13 mouse cellular contexts compared by ENCODE assay signal in genomic region chr16:6098116-6098515, GRCm38 (mm10).
"Had no signal": no experiment of that assay in that cellular context is flagged by ENCODE, and none has a peak within 500 bp of the region (broad histone marks: within the 10 kb centered on the region; RNA-seq: fewer than 3 reads in every experiment).

No protein-coding gene starts in this region.

- H3K36me3 ChIP-seq: limb, embryonic 15.5 days; midbrain, embryonic 12.5 days; neural tube, embryonic 15.5 days had no signal

- H3K9me3 ChIP-seq: limb, embryonic 15.5 days; midbrain, embryonic 12.5 days; neural tube, embryonic 15.5 days had no signal

- H3K4me2 ChIP-seq: limb, embryonic 15.5 days; lung, embryonic 14.5 days; midbrain, embryonic 12.5 days; neural tube, embryonic 15.5 days had no signal

- H3K27ac ChIP-seq: hindbrain, postnatal 0 days; limb, embryonic 15.5 days; midbrain, embryonic 12.5 days; neural tube, embryonic 15.5 days had no signal

- H3K4me1 ChIP-seq: limb, embryonic 15.5 days had no signal

- ATAC-seq: hindbrain, postnatal 0 days had no signal

- H3K9ac ChIP-seq: limb, embryonic 15.5 days; lung, embryonic 14.5 days; midbrain, embryonic 12.5 days; neural tube, embryonic 15.5 days had no signal

- H3K27me3 ChIP-seq: limb, embryonic 15.5 days; neural tube, embryonic 15.5 days had no signal

- DNase-seq: kidney, adult 18-20 months; kidney, postnatal 25 days; layer of hippocampus, postnatal 36 days; lung, embryonic 14.5 days; lung, postnatal 10 days; lung, postnatal 4 days; thymus, adult 18-20 months; thymus, postnatal 14 days had no signal

- H3K4me3 ChIP-seq: limb, embryonic 15.5 days; midbrain, embryonic 12.5 days; myocyte; neural tube, embryonic 15.5 days had no signal
